Mouse (Mus musculus) left cerebral cortex, adult 2 months (tissue): ENCODE data around the gene Suds3. TPM values are rescaled to one million over a fixed set of nuclear protein-coding genes. Genes with fewer than 3 reads are reported as not detected.

Source experiments
- DNase-seq, 2 experiments: peaks; one replicate each; pipeline ENCODE4 v3.0.0; 2021 to 2022; ENCODE audit warnings: low spot score in 2 of 2, mixed read lengths in 1 of 2; ENCODE audit errors: extremely low spot score in 1 of 2
- H3K27ac ChIP-seq: fragments of 200-600 bp; 2 replicates; pipeline ENCODE4 v1.8.1; 2022
- H3K4me3 ChIP-seq: fragments of 200-600 bp; 2 replicates; pipeline ENCODE4 v1.8.1; 2022
- CTCF ChIP-seq: fragments of 200-600 bp; IDR thresholded peaks from 2 replicates; pipeline ENCODE4 v1.8.1; 2022; ENCODE audit warnings: antibody characterized with exemption, mild to moderate bottlenecking, moderate library complexity
- intact Hi-C: fragments of 180-260 bp; cut with DNase I; formaldehyde crosslinking; loops from one replicate; pipeline ENCODE4 v1.15.1; 2025
- total RNA-seq, 2 experiments: library from RNA; stranded (reverse); gene quantifications; 2 replicates each; pipeline ENCODE4 v1.2.3; 2021

Suds3 gene
- total RNA-seq, 2 experiments from 2014 or later = 117 to 141 TPM

DNA sequence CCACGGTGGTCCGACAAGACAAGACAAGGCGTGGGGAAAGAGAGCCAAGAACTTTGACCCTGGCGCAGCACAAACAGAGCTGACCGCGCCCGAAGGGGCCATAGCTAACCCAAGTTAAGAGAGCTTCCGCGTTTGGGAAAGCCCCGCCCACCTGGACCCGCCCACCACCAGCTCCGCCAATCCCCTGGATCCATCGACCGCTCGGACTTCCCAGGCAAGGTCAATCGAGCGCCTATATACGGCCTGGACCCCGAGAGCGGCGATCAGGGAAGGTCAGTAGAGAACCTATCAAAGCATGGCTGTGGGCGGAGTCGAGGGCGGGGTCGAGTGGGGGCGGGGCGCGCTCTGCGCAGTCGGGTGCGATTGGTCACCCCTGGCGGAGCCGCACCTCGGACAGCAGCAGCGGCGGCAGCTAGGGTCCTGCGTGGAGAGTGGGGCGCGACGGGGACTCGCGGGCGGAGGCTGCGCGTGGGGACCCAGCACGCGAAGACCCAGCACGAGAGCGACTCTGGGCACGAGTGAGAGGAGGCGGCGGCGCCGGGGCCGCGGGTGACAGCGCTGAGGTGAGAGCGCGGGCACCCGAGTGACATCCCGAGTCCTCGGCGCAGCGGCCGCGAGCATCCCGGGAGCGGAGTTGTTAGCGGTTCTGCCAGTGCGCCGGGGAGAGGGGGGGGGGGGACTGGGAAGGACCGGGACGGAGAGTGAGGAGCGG is 4.0 kb upstream of the Suds3 start, which contains the start of gene Taok3:
Taok3 (plus strand) TSS at position 353 of the 712 bp plus-strand sequence.
- Histone ChIP-seq H3K4me3 (peak within 1 kb of the TSS; percentile 92), H3K27ac (peak within 1 kb of the TSS; percentile 58)
- TF ChIP-seq CTCF = peak; percentile 1; the same call in 1 of the 2 replicates
- DNase-seq = peak; percentile 98
- intact Hi-C loops = loop anchor here (1.0 to 5.0 kb wide), 6 partner anchors 19 to 377 kb away; partner anchors contain the start of gene Pebp1

DNA sequence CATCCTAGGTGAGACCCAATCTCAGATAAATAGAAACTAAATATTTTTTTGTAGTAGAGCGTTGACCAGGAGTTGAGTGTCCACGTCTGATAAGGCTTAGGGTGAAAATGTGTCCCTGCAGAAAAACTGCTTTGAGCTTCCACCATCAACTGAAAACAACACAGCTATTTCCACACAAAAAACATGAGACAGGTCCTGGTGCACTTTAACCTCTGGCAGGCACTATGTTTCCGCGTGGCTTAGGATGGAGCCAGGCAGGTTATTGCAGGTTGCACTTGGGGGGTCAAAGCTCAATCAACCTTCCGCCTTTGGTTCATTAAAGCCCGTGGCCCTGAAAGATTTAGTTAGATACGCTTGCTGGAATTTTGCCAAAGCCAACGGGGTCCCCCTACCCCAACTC is 2.9 kb upstream of the Suds3 start:
- intact Hi-C loops = loop anchor here (2.0 to 5.0 kb wide), 4 partner anchors 168 to 378 kb away; partner anchors contain the start of gene Pebp1
- TF ChIP-seq CTCF = no peak
- DNase-seq = no peak

DNA sequence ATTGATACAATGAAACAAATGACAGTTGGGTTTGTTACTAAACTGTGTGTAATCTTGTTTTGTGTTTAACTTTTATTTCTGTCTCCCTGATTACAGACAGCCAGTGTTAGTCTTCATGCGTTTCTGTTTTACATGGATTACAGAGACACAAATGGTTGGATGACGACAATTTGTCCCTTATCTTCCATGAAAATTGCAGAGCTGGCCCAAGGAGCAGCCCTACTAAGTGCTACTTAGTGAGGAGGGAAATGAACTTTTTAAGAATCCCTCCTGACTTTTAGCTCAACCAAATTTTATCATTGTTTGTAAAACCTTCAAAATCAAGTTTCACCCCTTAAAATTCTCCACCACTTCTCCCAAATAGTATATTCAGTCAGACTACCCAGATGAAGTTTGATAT is 2.3 kb upstream of the Suds3 start:
- Histone ChIP-seq H3K27ac (no peak overlapping the region), H3K4me3 (no peak overlapping the region)
- no peak for DNase-seq
- intact Hi-C loops = loop anchor here (2.0 to 5.0 kb wide), 4 partner anchors 169 to 379 kb away; partner anchors contain the start of gene Pebp1
- no peak for TF ChIP-seq CTCF

More for the DNA sequence above, 2.9 kb upstream of the Suds3 start:
- H3K4me3 ChIP-seq = no peak overlapping the region
- H3K27ac ChIP-seq = no peak overlapping the region

DNA sequence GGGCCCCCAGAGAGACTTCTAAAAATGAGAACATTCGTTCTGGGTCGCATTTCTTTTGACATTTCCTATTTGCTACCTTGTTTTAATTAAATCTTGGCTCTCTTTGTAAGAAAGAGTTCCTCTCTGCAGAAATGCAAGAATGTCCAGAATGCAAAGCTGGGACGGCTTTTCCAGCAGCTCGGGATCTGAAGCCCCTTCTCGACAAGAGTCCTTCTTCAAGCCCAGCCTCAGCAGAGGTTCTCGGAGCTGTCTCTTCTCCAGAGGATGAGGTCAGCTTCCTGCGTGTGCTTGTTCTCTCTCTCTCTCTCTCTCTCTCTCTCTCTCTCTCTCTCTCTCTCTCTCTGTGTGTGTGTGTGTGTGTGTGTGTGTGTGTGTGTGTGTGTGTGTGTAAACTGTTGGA is 1.8 kb upstream of the Suds3 start:
- no peak for TF ChIP-seq CTCF
- Histone ChIP-seq H3K4me3 (no peak overlapping the region), H3K27ac (no peak overlapping the region)
- no peak for DNase-seq
- intact Hi-C loops = loop anchor here (2.0 to 5.0 kb wide), 4 partner anchors 170 to 380 kb away; partner anchors contain the start of gene Pebp1

DNA sequence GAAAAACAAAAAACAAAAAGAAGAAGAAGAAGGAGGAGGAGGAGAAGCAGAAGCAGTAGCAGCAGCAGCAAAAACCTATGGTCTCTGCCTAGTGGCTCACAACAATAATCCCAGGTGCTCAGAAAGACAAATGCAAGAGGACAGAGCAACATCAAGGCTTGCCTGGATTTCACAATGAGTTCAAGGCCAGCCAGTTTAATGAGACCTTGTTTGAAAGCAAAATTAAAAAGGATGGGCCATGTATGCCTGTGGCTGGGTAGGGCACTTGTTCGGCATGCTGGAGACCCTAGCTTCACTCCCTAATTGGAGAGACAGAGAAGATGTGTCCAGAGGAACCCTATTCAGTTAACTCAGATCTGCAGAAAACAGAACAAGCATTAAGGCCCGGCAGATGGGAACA is 1.3 kb upstream of the Suds3 start:
- no peak for TF ChIP-seq CTCF
- intact Hi-C loops = loop anchor here (5.0 kb wide), 3 partner anchors 170 to 380 kb away; partner anchors contain the start of gene Pebp1
- no peak for DNase-seq
- Histone ChIP-seq H3K27ac (no peak overlapping the region), H3K4me3 (no peak overlapping the region)

DNA sequence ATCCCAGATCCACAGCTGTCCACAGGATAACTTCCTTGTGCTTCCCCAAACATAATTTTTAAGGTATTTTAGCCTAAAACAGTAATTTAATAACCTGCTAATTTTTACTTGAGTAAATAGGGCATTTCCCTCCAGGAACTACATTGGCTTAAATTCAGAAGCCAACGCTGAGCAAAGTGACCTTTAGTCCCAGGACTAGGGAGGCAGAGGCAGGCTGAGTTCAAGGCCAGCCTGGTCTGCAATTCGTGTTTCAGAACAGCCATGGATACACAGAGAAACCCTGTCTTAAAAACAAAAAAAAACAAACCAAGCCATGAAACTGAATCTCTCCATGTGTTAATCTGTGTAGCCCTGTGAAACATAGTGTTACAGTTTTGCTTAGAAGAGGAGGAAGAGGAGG is 747 bp upstream of the Suds3 start:
- TF ChIP-seq CTCF = no peak
- Histone ChIP-seq H3K4me3 (no peak overlapping the region; the same call in 1 of the 2 replicates), H3K27ac (no peak overlapping the region; the same call in 1 of the 2 replicates)
- intact Hi-C loops = loop anchor here (5.0 kb wide), 3 partner anchors 171 to 381 kb away; partner anchors contain the start of gene Pebp1
- no peak for DNase-seq

DNA sequence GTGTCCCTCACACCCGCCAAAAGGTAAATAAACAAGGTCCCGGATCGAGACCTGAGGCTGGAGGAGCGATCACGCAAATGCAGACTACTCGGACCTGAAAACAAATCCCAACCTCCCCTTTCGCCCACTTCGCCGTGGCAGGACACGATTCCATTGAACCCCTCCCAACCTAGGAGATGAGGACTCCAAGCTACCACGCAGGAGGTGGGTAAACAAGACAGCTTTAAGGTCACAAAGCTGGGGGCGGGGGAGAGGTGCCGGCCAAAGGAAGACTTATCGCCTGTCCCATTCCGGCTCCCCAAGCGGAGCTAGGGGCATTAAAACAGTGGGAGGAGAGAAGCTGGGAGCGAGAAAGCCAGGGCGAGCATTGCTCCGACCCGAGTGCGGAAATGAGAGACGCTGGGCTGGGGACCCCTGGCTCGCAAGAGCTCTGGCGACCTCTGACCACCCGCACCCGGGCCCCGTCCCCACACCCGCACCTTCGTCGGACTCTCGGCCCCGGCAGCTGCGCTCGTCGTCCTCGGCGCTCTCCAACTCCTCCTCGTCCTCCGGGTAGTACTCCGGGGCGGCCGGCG is 633 bp downstream of the Suds3 start:
- DNase-seq = peak; percentile 30 to 31
- Histone ChIP-seq H3K27ac (peak overlapping the region; percentile 99), H3K4me3 (peak overlapping the region; percentile 96)
- intact Hi-C loops = loop anchor here (5.0 kb wide), 3 partner anchors 172 to 382 kb away; partner anchors contain the start of gene Pebp1
- TF ChIP-seq CTCF = no peak

DNA sequence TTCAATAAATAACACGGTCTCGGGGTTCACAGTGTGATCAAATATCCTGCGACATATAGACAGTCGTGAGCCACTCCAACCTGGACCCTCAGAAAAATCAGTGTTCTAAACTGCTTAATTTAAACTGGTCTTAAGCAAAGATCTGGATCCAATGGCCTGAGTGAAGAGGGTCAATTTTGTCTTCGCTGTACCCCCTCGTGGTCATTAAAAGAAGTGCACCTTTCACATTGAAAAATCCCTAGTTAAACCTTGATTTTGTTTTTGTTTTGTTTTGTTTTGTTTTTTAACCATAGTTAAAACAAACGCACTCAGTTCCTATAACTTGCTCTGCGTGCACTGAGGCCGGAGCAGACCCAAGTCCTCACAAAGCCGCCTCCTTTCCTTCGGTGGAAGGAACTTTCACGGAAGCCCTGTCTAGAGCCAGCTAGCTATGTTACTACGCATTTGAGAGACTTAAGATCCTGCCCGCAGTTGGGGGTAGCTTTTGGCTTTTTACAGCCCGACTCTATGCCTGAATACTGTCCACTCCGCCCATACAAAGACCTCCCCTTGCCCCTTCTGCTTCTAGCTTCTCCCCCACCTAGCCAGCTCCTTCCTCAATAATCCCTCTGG is 1.2 kb downstream of the Suds3 start:
- peak overlapping the region; percentile 96 for H3K4me3 ChIP-seq
- H3K27ac ChIP-seq = peak overlapping the region; percentile 99; the same call in 1 of the 2 replicates
- DNase-seq = no peak
- TF ChIP-seq CTCF = peak; percentile 73
- intact Hi-C loops = loop anchor here (5.0 kb wide), 3 partner anchors 173 to 383 kb away; partner anchors contain the start of gene Pebp1

DNA sequence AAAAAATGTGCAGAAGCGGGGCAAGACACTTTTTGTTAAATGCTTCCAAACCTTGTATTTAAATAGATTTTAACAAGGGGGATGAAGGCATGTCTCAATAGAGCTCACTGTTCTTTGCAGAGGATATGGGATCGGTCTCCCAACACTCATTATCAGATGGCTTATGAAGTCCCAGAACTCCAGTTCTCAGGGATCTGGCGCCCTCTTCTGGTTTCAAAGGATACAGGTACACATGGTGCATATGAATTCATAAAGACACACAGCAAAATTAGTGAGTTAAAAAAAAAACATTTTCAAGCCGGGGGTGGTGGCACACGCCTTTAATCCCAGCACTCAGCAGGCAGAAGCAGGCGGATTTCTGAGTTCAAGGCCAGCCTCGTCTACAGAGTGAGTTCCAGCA is 2.6 kb downstream of the Suds3 start:
- peak; percentile 41 for TF ChIP-seq CTCF
- intact Hi-C loops = no loop called here
- Histone ChIP-seq H3K4me3 (no peak overlapping the region), H3K27ac (no peak overlapping the region)
- no peak for DNase-seq

DNA sequence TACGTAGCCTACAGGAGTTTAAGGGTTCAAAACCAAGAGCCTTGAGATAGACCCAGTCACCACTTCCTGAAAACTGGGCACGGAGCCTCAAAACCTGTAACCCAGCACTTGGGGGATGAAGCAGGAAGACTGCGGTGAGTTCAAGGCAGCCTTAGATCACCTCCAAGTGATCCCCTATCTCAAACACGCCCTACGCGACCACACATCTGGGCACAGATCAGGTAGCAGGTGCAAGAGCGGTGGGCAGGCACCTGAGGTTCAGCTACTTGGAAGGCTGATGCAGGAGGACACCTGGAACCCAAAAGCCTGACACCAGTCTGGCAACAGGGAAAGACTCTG is 4.2 kb downstream of the Suds3 start:
- no peak for TF ChIP-seq CTCF
- intact Hi-C loops = no loop called here
- Histone ChIP-seq H3K4me3 (no peak overlapping the region), H3K27ac (no peak overlapping the region)
- no peak for DNase-seq

DNA sequence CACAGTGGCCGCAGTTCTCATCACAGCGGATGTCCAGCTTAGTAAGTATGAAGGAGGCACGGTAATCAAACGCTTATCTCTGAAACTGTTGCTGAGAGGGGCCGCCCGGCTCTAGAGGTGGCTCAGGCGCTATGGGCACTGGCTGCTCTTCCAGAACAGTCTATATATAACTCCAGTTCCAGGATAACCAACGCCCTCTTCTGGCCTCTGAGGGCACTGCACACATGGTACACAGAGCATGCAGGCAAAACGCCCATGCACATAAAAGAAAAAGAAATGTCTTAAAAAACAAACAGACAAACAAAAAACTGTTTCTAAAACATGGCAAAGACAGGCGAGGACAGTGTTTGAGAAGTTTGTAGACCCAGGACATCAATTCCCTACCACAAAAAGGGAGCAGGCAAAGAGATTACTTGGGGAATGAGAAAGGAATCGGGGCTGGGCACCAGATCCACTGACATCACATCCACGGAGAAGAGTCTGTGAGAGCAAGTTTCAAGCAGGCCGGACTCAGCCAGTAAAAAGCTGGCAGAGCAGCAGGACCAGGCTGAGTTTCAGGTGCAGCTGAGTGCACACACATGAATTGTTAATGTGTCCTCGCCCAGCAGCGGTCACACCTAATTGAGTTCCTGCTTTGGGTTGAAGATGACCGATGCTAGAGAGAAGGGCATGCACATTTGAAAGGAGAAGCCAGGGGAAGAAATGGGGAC is 4.7 kb downstream of the Suds3 start:
- no peak for DNase-seq
- intact Hi-C loops = no loop called here
- no peak overlapping the region for H3K4me3 ChIP-seq
- no peak overlapping the region for H3K27ac ChIP-seq
- peak; percentile 22 for TF ChIP-seq CTCF
